Mouse (Mus musculus): ENCODE results near the gene C9orf72. TPM values are rescaled to one million over a fixed set of nuclear protein-coding genes. Genes with fewer than 3 reads are reported as not detected.

Gene C9orf72
- polyA plus RNA-seq, 1 experiment from 2014 or later, result 28.4 TPM

DNA sequence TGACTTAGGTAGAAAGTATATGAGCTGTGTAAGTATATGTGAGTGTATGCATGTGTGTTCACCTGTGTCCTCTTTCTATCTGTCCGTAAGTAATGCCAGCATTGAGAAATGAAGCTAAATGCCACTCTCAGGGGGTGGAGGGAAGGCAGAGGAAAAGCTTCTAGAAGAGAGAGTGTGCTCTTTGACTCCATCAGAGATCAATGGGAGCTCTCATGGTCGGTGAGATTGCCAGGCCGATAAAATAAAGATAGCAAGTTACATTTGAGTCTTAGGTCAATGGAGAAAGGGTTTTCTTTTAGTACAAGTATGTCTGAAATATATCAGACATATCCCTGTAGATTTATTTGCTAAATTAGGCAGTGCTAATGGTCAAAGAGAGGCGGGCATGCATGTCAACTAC, 77.6 kb downstream of the C9orf72 start:
- H3K27ac ChIP-seq, result no peak overlapping the region
- H3K36me3 ChIP-seq (replicated peaks), result no peaks in the 10 kb centered on the region
- 86% methylated on average over 4 of the region's 4 CpGs for WGBS
- no peaks in the 10 kb centered on the region for H3K4me1 ChIP-seq
- no peak for ATAC-seq (ENCODE audit: low FRiP score)
- no peak overlapping the region for H3K9ac ChIP-seq
- H3K9me3 ChIP-seq, result no peaks in the 10 kb centered on the region
- no peak overlapping the region for H3K4me3 ChIP-seq (replicated peaks)
- no peaks in the 10 kb centered on the region for H3K27me3 ChIP-seq
- no peak overlapping the region for H3K4me2 ChIP-seq

GRCm38 (mm10) chr4:35146597-35146996, 79.4 kb downstream of the C9orf72 start:
- Histone ChIP-seq H3K9me3 (no peaks in the 10 kb centered on the region), H3K9ac (no peak overlapping the region), H3K4me1 (no peaks in the 10 kb centered on the region), H3K27ac (no peak overlapping the region), H3K36me3 (replicated peaks) (no peaks in the 10 kb centered on the region), H3K4me3 (replicated peaks) (no peak overlapping the region), H3K27me3 (no peaks in the 10 kb centered on the region), H3K4me2 (no peak overlapping the region)
- no peak for ATAC-seq (ENCODE audit: low FRiP score)
- 93% methylated on average over 5 of the region's 5 CpGs for WGBS

DNA sequence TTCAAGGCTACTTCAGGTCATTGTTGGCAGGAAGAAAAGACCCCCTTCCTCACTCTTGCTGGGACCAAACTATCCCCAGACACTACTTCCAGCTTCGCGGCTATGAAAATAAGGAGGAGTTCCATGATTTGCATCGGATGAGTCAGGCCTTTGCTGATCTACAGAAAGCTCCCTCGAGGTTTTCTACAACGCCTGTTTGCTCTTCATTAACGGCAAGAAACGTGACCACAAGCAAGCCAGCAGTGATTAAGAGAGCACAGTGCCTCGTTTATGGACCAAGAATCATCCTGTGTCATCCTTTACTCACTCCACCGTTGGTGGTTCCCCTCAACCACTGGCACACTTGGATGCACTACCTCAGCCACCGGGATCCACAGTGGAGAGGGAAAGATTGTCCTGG, 80.2 kb downstream of the C9orf72 start:
- WGBS, result 93% methylated on average over 10 of the region's 10 CpGs
- no peaks in the 10 kb centered on the region for H3K36me3 ChIP-seq (replicated peaks)
- H3K4me1 ChIP-seq, result no peaks in the 10 kb centered on the region
- no peak for ATAC-seq (ENCODE audit: low FRiP score)
- no peak overlapping the region for H3K27ac ChIP-seq
- H3K9me3 ChIP-seq, result no peaks in the 10 kb centered on the region
- H3K4me2 ChIP-seq, result no peak overlapping the region
- no peak overlapping the region for H3K4me3 ChIP-seq (replicated peaks)
- no peaks in the 10 kb centered on the region for H3K27me3 ChIP-seq
- no peak overlapping the region for H3K9ac ChIP-seq

DNA sequence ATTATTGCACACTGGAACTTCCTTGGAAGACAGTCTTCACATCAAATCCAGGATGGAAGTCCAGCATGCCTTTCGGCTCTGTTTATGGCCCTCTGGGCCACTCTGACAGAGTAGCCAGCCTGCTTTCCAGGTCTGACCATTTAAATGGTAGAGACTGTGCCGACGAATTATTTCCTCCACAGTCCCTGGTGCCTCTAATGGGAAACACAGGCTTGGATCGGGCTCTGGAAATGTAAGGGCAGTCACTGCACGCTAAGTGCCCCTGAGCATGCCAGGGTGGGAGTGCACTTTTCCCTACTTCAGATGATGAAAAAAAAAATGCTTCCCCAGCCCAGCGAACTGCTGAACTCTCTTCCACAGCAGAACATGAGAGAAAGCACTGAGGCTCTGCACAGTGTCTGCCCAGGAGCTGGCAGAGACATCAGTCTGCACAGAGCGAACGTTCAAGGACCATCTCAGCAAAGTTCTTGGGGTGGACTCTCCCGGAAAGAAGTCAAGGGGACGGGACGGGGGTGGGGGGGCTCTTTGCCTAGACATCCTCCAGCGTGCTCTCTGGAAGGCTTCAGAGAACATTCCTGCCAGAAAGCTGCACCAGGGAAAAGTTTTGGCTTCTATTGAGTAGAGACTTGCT, 82.4 kb downstream of the C9orf72 start:
- H3K27ac ChIP-seq, result no peak overlapping the region
- no peaks in the 10 kb centered on the region for H3K4me1 ChIP-seq
- H3K27me3 ChIP-seq, result no peaks in the 10 kb centered on the region
- WGBS, result 84% methylated on average over 12 of the region's 12 CpGs
- H3K36me3 ChIP-seq (replicated peaks), result no peaks in the 10 kb centered on the region
- H3K9ac ChIP-seq, result no peak overlapping the region
- no peaks in the 10 kb centered on the region for H3K9me3 ChIP-seq
- H3K4me3 ChIP-seq (replicated peaks), result no peak overlapping the region
- H3K4me2 ChIP-seq, result no peak overlapping the region
- no peak for ATAC-seq (ENCODE audit: low FRiP score)

Other genes starting within 250 kb of the C9orf72 start
- 0.35 and 0.41 TPM in 2 replicates for gene Ifnk, start 74.1 kb downstream of the C9orf72 start, polyA plus RNA-seq (2016; fragmentation: Nextera tagmentation; extraction: Ambion mirVana)
- 18.2 and 20.7 TPM in 2 replicates for gene Mob3b, start 68.7 kb downstream of the C9orf72 start, polyA plus RNA-seq (2016; fragmentation: Nextera tagmentation; extraction: Ambion mirVana)

Data from forebrain, embryonic 12.5 days (tissue).